Mouse (Mus musculus) bone marrow macrophage, adult 2 months (primary cell): ENCODE measurements around the gene Sec14l4.
A peak's percentile ranks its signal among the peaks of the same experiment; 100 is the strongest.

Source experiments
- CTCF ChIP-seq: IDR thresholded peaks from 2 replicates; pipeline ENCODE4 v1.5.1; 2012; ENCODE audit warnings: low read depth, mild to moderate bottlenecking, low read length, moderate library complexity
- POLR2A ChIP-seq: IDR thresholded peaks from 2 replicates; pipeline ENCODE4 v1.6.1; 2012; ENCODE audit warnings: mild to moderate bottlenecking, low read depth, low read length, borderline replicate concordance

- TF ChIP-seq CTCF (peak; percentile 95), POLR2A (no peak)
These were observed 63.3 kb downstream of the Sec14l4 start for GRCm38 (mm10) chr11:4094378-4095170.
